Mouse (Mus musculus) cerebellum, adult 9-11 months (tissue): ENCODE data around the gene Btbd35f20.
"Not testable (repeated sequence)": the region's sequence is repeated elsewhere in the genome, so short reads cannot be mapped to it uniquely, and the experiment has no call there.

Source experiments
- DNase-seq: peaks from one replicate; pipeline ENCODE4 v3.0.0; 2022

The Btbd35f20 gene

DNA sequence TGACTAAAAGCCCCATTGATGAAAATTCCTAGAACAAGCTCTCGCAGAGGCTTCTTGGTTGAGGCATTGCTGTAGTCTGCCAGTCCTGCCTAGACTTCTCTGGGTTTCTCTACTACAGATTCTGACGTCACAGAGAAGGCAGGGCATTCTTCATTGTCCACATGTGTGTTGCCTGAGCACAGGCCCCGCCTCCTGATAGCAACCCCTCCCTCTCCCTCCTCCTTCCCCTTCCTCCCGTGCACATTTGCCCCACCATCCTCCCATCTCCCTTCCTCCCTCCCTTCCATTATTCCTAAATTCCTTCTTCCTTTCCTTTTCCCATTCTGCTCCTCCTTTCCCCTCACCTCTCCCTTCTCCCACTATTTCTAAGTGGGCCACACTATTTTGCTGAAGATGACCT, at the start of gene Btbd35f20:
Gene Btbd35f20, minus strand, starts transcription at position 101 of the 400 bp plus-strand sequence.
- DNase-seq: not testable (repeated sequence)
